Mouse (Mus musculus) limb, embryonic 10.5 days (tissue): ENCODE data around the gene Srsf9. TPM values are rescaled to one million over a fixed set of nuclear protein-coding genes. Genes with fewer than 3 reads are reported as not detected.
A peak's percentile ranks its signal among the peaks of the same experiment; 100 is the strongest.
"Not testable (repeated sequence)": the region's sequence is repeated elsewhere in the genome, so short reads cannot be mapped to it uniquely, and the experiment has no call there.

Experiments
- DNase-seq: peaks from one replicate; pipeline ENCODE4 v3.0.0-alpha.2; 2017; ENCODE audit warnings: low spot score
- H3K27ac ChIP-seq: fragments of 300-500 bp; sonication (generic); 2 replicates; pipeline ENCODE4 v1.5.1; 2016; ENCODE audit warnings: mild to moderate bottlenecking
- H3K27me3 ChIP-seq: fragments of 300-500 bp; sonication (generic); 2 replicates; pipeline ENCODE4 v1.6.1; 2016; ENCODE audit warnings: low read depth, mild to moderate bottlenecking; ENCODE audit not compliant: poor library complexity, severe bottlenecking
- H3K36me3 ChIP-seq: fragments of 300-500 bp; sonication (generic); 2 replicates; pipeline ENCODE4 v1.6.1; 2016; ENCODE audit warnings: mild to moderate bottlenecking, moderate library complexity
- H3K4me1 ChIP-seq: fragments of 300-500 bp; sonication (generic); 2 replicates; pipeline ENCODE4 v1.6.1; 2016
- H3K4me3 ChIP-seq: fragments of 300-500 bp; sonication (generic); 2 replicates; pipeline ENCODE4 v1.5.1; 2016; ENCODE audit warnings: mild to moderate bottlenecking, moderate library complexity
- H3K9me3 ChIP-seq: fragments of 300-500 bp; sonication (generic); replicated peaks from 2 replicates; pipeline ENCODE4 v1.6.1; 2016; ENCODE audit warnings: mild to moderate bottlenecking
- WGBS: fragments of 180-500 bp; shearing (Covaris S2); methylation state at CpG from one replicate; pipeline ENCODE4 v1.1.7; 2016; 5-methylcytosine and 5-hydroxymethylcytosine counted together
- polyA plus RNA-seq: library from polyadenylated mRNA; unstranded; fragments of >200 nt; fragmentation: Nextera tagmentation; extraction: Ambion mirVana; gene quantifications from 2 replicates; pipeline ENCODE4 v1.2.1, GENCODE M21; 2016

The Srsf9 gene
- polyA plus RNA-seq, 1 experiment from 2014 or later, result 444 TPM

- H3K9me3 ChIP-seq, H3K27me3 ChIP-seq, H3K4me3 ChIP-seq, DNase-seq, H3K27ac ChIP-seq: not testable (repeated sequence)
- WGBS, result 88% methylated on average over 7 of the region's 7 CpGs
- peaks cover 31% of the 10 kb centered on the region for H3K4me1 ChIP-seq
- peaks cover 28% of the 10 kb centered on the region for H3K36me3 ChIP-seq
Observed at GRCm38 (mm10) chr5:115302190-115302589, 24.8 kb upstream of the Srsf9 start.

DNA sequence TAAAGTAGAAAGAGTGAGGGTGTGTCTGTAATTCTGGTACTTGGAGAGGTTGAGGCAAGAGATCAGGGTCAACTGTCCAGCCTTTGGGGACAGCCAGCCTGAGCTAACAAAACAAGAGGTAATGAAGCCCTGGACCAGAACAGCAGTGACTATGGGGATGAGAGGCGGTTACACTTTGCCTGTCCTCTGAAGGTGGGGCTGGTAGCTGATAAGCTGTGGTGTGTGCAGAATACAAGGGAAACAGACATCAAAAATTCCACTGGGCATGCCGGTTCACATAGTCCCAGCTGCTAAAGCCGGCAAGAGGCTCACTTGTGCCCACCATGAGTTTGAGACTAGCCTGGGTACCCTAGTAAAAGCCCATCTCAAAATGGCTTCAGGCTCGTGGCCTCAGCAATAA, 14.6 kb upstream of the Srsf9 start:
- 82% methylated on average over 4 of the region's 4 CpGs for WGBS
- H3K27ac ChIP-seq, result 0 out of 2 replicates have a peak overlapping the region, but pooled peaks have one; percentile 3

DNA sequence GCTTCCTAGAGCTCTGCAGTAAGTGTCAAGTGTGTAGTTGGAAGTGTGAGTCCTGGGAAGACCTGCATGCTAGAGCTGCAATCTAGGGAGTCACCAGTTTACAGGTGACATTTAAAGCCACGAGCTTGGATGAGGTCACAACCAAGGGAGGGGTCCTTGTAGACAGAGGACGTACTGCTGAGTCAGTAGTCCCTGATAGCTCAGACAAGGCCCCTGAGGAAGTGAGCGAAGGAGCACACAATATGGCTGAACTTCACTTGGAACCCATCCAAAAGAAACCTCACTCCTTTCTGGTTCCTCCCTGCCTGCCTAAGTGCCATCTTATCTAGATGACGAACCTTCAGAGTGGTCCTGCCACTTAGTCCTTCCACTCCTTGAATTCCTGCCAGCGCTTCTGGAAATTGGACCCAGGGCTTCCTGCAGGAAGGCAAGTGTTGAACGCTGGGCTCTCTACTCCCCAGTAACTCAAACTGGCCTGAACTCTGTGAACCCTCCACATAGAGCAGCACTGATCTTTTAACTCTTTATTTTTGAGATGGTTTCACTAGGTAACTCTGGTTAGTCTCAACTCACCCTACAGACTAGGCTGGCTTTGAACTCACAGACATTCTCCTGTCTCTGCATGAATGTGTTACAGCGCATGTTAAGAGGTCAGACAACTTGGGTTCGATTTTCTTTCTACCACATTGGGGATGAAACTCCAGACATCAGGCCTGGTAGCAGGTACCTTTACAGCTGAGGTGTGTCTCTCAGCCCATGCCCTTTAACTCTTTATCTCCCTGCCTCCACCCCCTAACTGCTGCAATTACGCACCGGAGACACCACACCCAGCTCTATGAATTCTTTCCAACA, 13.9 kb upstream of the Srsf9 start:
- Histone ChIP-seq H3K36me3 (no peaks in the 10 kb centered on the region), H3K9me3 (no peaks in the 10 kb centered on the region), H3K4me3 (no peak overlapping the region), H3K27ac (peak overlapping the region; percentile 68; the same call in 1 of the 2 replicates), H3K27me3 (no peaks in the 10 kb centered on the region), H3K4me1 (peaks cover 37% of the 10 kb centered on the region)
- no peak for DNase-seq
- 76% methylated on average over 10 of the region's 10 CpGs for WGBS

More for the DNA sequence above, 14.6 kb upstream of the Srsf9 start:
- no peaks in the 10 kb centered on the region for H3K9me3 ChIP-seq
- H3K4me3 ChIP-seq, result no peak overlapping the region
- peaks cover 30% of the 10 kb centered on the region for H3K4me1 ChIP-seq
- H3K36me3 ChIP-seq, result no peaks in the 10 kb centered on the region
- H3K27me3 ChIP-seq, result no peaks in the 10 kb centered on the region
- DNase-seq, result no peak

- H3K27ac ChIP-seq, result peak overlapping the region; percentile 68; the same call in 1 of the 2 replicates
- H3K4me3 ChIP-seq, result no peak overlapping the region
- H3K27me3 ChIP-seq, result no peaks in the 10 kb centered on the region
- 28% methylated on average over 5 of the region's 5 CpGs for WGBS
- DNase-seq, result no peak
- H3K4me1 ChIP-seq, result peaks cover 43% of the 10 kb centered on the region
- no peaks in the 10 kb centered on the region for H3K36me3 ChIP-seq
- H3K9me3 ChIP-seq, result no peaks in the 10 kb centered on the region
Observed at GRCm38 (mm10) chr5:115313668-115313943, 13.4 kb upstream of the Srsf9 start.

- Histone ChIP-seq H3K9me3 (no peaks in the 10 kb centered on the region), H3K36me3 (no peaks in the 10 kb centered on the region), H3K4me1 (peaks cover 52% of the 10 kb centered on the region), H3K4me3 (peak overlapping the region; percentile 31), H3K27ac (peak overlapping the region; percentile 91), H3K27me3 (no peaks in the 10 kb centered on the region)
- peak; percentile 58 for DNase-seq
- 3% methylated on average over 14 of the region's 14 CpGs for WGBS
Observed at GRCm38 (mm10) chr5:115316968-115317644, 9.9 kb upstream of the Srsf9 start.

- Histone ChIP-seq H3K4me1 (peaks cover 52% of the 10 kb centered on the region), H3K4me3 (peak overlapping the region; percentile 31), H3K27me3 (no peaks in the 10 kb centered on the region), H3K27ac (peak overlapping the region; percentile 91), H3K36me3 (no peaks in the 10 kb centered on the region), H3K9me3 (no peaks in the 10 kb centered on the region)
- 2% methylated on average over 10 of the region's 10 CpGs for WGBS
- peak; percentile 79 for DNase-seq
Observed at GRCm38 (mm10) chr5:115317645-115318328, 9.2 kb upstream of the Srsf9 start.

GRCm38 (mm10) chr5:115319004-115319940, 7.7 kb upstream of the Srsf9 start:
- peak; percentile 69 for DNase-seq
- under 1% methylated on average over 22 of the region's 22 CpGs for WGBS
- H3K4me1 ChIP-seq, result peaks cover 39% of the 10 kb centered on the region
- peak overlapping the region; percentile 75 for H3K27ac ChIP-seq
- H3K4me3 ChIP-seq, result peak overlapping the region; percentile 48
- H3K9me3 ChIP-seq, result no peaks in the 10 kb centered on the region
- no peaks in the 10 kb centered on the region for H3K27me3 ChIP-seq
- no peaks in the 10 kb centered on the region for H3K36me3 ChIP-seq

DNA sequence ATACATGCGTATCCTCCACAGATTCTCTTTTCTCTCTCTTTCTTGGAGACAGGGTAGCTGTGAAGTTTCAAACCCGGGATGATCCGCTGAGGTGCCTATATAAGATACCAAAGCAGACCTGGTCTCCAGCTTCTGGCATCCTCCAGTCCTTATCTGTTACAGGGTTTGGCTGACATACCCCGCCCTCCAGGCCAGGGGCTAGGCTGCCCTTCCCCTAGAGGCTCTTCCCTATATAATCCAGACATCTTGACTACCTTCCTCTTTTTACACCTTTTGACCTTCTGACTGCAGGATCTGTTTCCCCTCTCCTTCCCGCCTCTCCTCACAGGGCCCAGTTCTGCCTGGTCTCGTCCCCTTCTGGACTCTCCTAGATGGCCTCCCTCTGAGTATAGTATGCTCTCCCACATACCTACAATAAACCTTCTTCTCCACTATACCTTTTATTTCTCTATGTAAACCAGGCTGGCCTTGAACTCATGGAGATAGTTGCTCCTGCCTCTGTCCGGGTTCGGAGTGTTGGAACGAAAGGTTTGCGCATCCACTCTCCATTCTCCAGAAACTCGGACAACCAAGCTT, 633 bp upstream of the Srsf9 start:
- WGBS, result 29% methylated on average over 11 of the region's 11 CpGs
- Histone ChIP-seq H3K4me1 (peaks cover 22% of the 10 kb centered on the region), H3K27ac (peak overlapping the region; percentile 98), H3K27me3 (no peaks in the 10 kb centered on the region), H3K4me3 (peak overlapping the region; percentile 84), H3K9me3 (no peaks in the 10 kb centered on the region), H3K36me3 (peaks cover 26% of the 10 kb centered on the region)
- DNase-seq, result peak; percentile 39

GRCm38 (mm10) chr5:115327610-115328548, 902 bp downstream of the Srsf9 start:
- Histone ChIP-seq H3K4me3 (peak overlapping the region; percentile 84), H3K9me3 (no peaks in the 10 kb centered on the region), H3K36me3 (peaks cover 41% of the 10 kb centered on the region), H3K27ac (peak overlapping the region; percentile 98), H3K27me3 (no peaks in the 10 kb centered on the region), H3K4me1 (peaks cover 22% of the 10 kb centered on the region)
- peak; percentile 73 for DNase-seq
- 2% methylated on average over 54 of the region's 55 CpGs for WGBS

GRCm38 (mm10) chr5:115330955-115331354, 4.0 kb downstream of the Srsf9 start:
- 93% methylated on average over 9 of the region's 9 CpGs for WGBS
- Histone ChIP-seq H3K36me3 (peaks cover 72% of the 10 kb centered on the region), H3K27me3 (no peaks in the 10 kb centered on the region), H3K4me1 (peaks cover 18% of the 10 kb centered on the region), H3K4me3 (no peak overlapping the region), H3K9me3 (no peaks in the 10 kb centered on the region), H3K27ac (no peak overlapping the region)
- DNase-seq, result no peak

GRCm38 (mm10) chr5:115333626-115334025, 6.6 kb downstream of the Srsf9 start:
- Histone ChIP-seq H3K4me3 (no peak overlapping the region), H3K4me1 (peaks cover 9% of the 10 kb centered on the region), H3K27me3 (no peaks in the 10 kb centered on the region), H3K9me3 (no peaks in the 10 kb centered on the region), H3K27ac (no peak overlapping the region), H3K36me3 (peaks cover 92% of the 10 kb centered on the region)
- 91% methylated on average over 3 of the region's 3 CpGs for WGBS
- DNase-seq, result no peak
